Mouse (Mus musculus): ENCODE measurements around the gene Pcsk4. TPM values are rescaled to one million over a fixed set of nuclear protein-coding genes. Genes with fewer than 3 reads are reported as not detected.

The Pcsk4 gene
- polyA plus RNA-seq, 1 experiment from 2014 or later, result 5.6 TPM

DNA sequence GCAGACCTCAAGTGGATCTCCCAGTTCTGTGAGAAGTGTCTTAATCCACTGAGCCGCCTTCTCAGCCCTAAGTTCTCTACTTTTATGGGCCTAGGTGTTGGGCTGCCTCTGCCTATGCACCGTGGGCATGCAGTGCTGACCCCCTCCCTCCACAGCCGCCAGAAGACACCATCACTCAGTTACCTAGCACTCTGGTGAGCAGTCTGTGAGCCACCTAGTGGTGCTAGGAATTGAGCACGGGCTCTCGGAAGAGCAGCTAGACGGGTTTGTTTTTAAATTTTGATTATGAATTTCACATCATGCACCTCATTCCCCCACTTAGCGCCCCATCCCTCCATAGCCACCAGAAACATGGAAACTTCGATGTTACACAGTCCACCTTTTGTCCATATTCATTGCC lies 40.6 kb downstream of the Pcsk4 start:
- Histone ChIP-seq H3K4me3 (ENCODE audit: low read depth, low read length) (no peak overlapping the region), H3K4me1 (ENCODE audit: insufficient read depth) (peaks cover 6% of the 10 kb centered on the region), H3K4me2 (ENCODE audit: low read depth, low read length) (no peak overlapping the region), H3K27me3 (ENCODE audit: insufficient read depth, low read length) (no peaks in the 10 kb centered on the region), H3K9me3 (ENCODE audit: low read length) (no peaks in the 10 kb centered on the region), H3K27ac (ENCODE audit: low read depth) (no peak overlapping the region), H3K9ac (replicated peaks) (no peak overlapping the region), H3K36me3 (replicated peaks; ENCODE audit: insufficient read depth, low read length) (peaks cover 40% of the 10 kb centered on the region)
- ATAC-seq (no peak), DNase-seq (no peak)
- no peak for TF ChIP-seq EP300 (IDR thresholded peaks at IDR 0.05; ENCODE audit: low read depth)
- TF ChIP-seq CTCF (IDR thresholded peaks at IDR 0.05; ENCODE audit: low read depth), result peak; percentile 30; the same call in 1 of the 2 replicates
- 74% methylated on average over 8 of the region's 8 CpGs for WGBS (ENCODE audit: insufficient replicate concordance)

DNA sequence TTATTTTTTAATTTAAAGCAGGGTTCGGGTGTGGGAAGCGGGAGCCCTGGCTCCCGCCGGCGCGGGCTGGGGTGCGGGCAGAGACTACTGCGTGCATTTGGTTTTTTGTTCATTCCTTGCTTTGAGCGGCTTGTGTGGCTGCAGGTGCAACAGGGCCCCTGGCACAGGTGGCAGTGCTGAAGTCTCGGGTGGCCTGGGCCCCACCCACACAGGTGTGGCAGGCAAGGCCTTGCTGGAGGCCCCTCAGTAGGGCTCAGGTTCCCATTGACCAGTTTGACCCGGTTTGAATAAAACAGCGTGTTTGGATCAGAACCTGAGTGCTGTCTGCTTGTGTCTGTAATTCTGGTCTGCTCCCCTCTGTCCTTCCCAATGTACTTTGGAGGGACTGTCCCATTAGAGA lies 41.2 kb downstream of the Pcsk4 start:
- H3K27ac ChIP-seq (ENCODE audit: low read depth), result no peak overlapping the region
- no peak overlapping the region for H3K9ac ChIP-seq (replicated peaks)
- H3K27me3 ChIP-seq (ENCODE audit: insufficient read depth, low read length), result no peaks in the 10 kb centered on the region
- H3K9me3 ChIP-seq (ENCODE audit: low read length), result no peaks in the 10 kb centered on the region
- no peak for TF ChIP-seq EP300 (IDR thresholded peaks at IDR 0.05; ENCODE audit: low read depth)
- no peak for TF ChIP-seq CTCF (IDR thresholded peaks at IDR 0.05; ENCODE audit: low read depth)
- DNase-seq, result no peak
- peaks cover 2% of the 10 kb centered on the region for H3K4me1 ChIP-seq (ENCODE audit: insufficient read depth)
- no peak overlapping the region for H3K4me3 ChIP-seq (ENCODE audit: low read depth, low read length)
- H3K4me2 ChIP-seq (ENCODE audit: low read depth, low read length), result no peak overlapping the region
- peaks cover 46% of the 10 kb centered on the region for H3K36me3 ChIP-seq (replicated peaks; ENCODE audit: insufficient read depth, low read length)
- 92% methylated on average over 12 of the region's 12 CpGs for WGBS (ENCODE audit: insufficient replicate concordance)
- no peak for ATAC-seq

DNA sequence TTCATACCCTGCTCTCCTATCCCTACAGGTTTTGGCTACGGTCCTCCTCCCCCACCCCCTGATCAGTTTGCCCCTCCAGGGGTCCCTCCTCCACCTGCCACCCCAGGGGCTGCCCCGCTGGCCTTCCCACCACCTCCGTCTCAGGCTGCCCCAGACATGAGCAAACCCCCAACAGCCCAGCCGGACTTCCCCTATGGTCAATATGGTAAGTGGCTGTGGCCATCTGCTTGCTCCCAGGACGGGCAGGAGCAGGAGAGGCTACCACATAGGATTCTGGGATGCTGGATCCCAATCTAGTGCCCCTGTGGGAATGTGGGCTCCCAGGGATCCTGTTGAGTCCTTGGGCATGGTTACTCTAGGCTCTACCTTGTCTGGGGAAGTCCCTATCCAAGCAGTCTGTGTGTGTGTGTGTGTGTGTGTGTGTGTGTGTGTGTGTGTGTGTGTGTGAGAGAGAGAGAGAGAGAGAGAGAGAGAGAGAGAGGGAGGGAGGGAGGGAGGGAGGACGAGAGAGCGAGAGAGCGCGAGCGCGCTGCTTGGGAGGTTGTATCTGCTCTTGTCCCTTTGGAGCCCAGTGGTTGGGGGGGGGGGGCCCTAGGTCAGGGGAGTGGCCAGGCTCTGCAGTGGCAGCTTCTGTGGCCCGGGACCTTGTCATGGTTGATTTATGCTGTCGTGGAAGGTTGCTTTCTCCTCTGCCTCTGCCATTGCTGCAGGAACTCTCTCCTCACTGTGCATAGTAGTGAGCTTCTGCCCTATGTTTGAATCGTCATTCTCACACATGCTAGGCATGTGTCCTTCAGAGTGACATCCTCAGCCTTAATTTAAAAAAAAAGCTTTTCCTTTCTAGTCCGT lies 43.9 kb downstream of the Pcsk4 start:
- no peak for DNase-seq
- WGBS (ENCODE audit: insufficient replicate concordance), result 82% methylated on average over 12 of the region's 15 CpGs
- Histone ChIP-seq H3K4me3 (ENCODE audit: low read depth, low read length) (no peak overlapping the region), H3K9me3 (ENCODE audit: low read length) (no peaks in the 10 kb centered on the region), H3K36me3 (replicated peaks; ENCODE audit: insufficient read depth, low read length) (peaks cover 58% of the 10 kb centered on the region), H3K4me2 (ENCODE audit: low read depth, low read length) (no peak overlapping the region), H3K4me1 (ENCODE audit: insufficient read depth) (peaks cover 22% of the 10 kb centered on the region), H3K27me3 (ENCODE audit: insufficient read depth, low read length) (no peaks in the 10 kb centered on the region), H3K27ac (ENCODE audit: low read depth) (no peak overlapping the region), H3K9ac (replicated peaks) (no peak overlapping the region)
- no peak for ATAC-seq
- TF ChIP-seq EP300 (IDR thresholded peaks at IDR 0.05; ENCODE audit: low read depth) (no peak), CTCF (IDR thresholded peaks at IDR 0.05; ENCODE audit: low read depth) (no peak)

GRCm38 (mm10) chr10:80282481-80283441 lies 46.5 kb downstream of the Pcsk4 start:
- TF ChIP-seq CTCF (IDR thresholded peaks at IDR 0.05; ENCODE audit: low read depth) (no peak), EP300 (IDR thresholded peaks at IDR 0.05; ENCODE audit: low read depth) (no peak)
- Histone ChIP-seq H3K36me3 (replicated peaks; ENCODE audit: insufficient read depth, low read length) (peaks cover 77% of the 10 kb centered on the region), H3K27me3 (ENCODE audit: insufficient read depth, low read length) (no peaks in the 10 kb centered on the region), H3K27ac (ENCODE audit: low read depth) (peak overlapping the region; percentile 59), H3K9ac (replicated peaks) (peak overlapping the region; percentile 30; the same call in 1 of the 2 replicates), H3K9me3 (ENCODE audit: low read length) (no peaks in the 10 kb centered on the region), H3K4me1 (ENCODE audit: insufficient read depth) (peaks cover 26% of the 10 kb centered on the region), H3K4me3 (ENCODE audit: low read depth, low read length) (no peak overlapping the region), H3K4me2 (ENCODE audit: low read depth, low read length) (no peak overlapping the region)
- WGBS (ENCODE audit: insufficient replicate concordance), result 84% methylated on average over 20 of the region's 20 CpGs
- DNase-seq, result no peak
- ATAC-seq, result no peak

DNA sequence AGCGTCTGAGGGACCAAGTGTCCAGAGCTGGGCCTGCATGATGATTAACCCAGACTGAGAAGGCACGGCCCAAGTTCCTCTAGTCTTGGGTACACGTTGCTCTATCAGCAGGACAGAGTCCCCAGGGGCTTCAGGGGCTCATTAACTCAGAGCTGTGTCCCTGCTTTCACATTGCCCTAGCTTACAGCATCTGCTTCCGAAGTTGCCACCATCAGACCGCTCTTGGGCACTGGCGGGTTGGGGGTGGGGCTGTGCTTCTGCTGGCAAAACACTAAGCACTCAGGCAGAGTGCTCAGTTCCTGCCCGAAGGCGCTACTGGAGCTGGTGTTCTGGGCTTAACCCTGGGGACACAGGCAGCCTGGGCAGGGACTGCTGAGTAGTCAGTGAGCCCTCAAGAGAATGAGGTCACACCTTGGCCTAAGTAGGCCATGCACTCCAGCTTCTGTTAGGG lies 47.4 kb downstream of the Pcsk4 start:
- 0 out of 2 replicates have a peak overlapping the region, but pooled peaks have one; percentile 30 for H3K9ac ChIP-seq (replicated peaks)
- WGBS (ENCODE audit: insufficient replicate concordance), result 61% methylated on average over 8 of the region's 8 CpGs
- peak; percentile 47 for ATAC-seq
- no peak overlapping the region for H3K4me3 ChIP-seq (ENCODE audit: low read depth, low read length)
- H3K4me1 ChIP-seq (ENCODE audit: insufficient read depth), result peaks cover 26% of the 10 kb centered on the region
- H3K36me3 ChIP-seq (replicated peaks; ENCODE audit: insufficient read depth, low read length), result peaks cover 80% of the 10 kb centered on the region
- H3K9me3 ChIP-seq (ENCODE audit: low read length), result no peaks in the 10 kb centered on the region
- no peak overlapping the region for H3K4me2 ChIP-seq (ENCODE audit: low read depth, low read length)
- peak overlapping the region; percentile 59 for H3K27ac ChIP-seq (ENCODE audit: low read depth)
- no peaks in the 10 kb centered on the region for H3K27me3 ChIP-seq (ENCODE audit: insufficient read depth, low read length)
- DNase-seq, result peak; percentile 63
- no peak for TF ChIP-seq EP300 (IDR thresholded peaks at IDR 0.05; ENCODE audit: low read depth)
- no peak for TF ChIP-seq CTCF (IDR thresholded peaks at IDR 0.05; ENCODE audit: low read depth)

DNA sequence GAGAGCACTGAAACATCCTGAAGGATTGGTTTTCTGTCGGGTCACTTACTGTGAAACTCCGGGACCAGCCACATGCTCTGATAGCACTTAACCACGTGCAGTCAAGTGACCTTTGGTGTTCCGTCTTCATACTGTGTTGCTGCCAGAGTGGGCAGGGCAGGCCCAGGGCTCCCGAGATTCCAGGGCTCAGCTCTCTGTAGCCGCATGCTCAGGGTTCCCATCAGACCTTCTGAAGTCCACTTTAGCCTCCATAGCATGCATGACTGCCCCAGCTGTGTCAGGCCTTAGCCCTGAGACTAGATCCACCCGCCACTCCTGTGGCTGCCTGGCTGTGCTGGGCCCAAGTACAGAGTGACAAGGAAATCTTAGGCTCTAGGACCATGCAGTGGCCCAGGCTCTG lies 48.0 kb downstream of the Pcsk4 start:
- H3K27ac ChIP-seq (ENCODE audit: low read depth), result peak overlapping the region; percentile 59
- H3K36me3 ChIP-seq (replicated peaks; ENCODE audit: insufficient read depth, low read length), result peaks cover 77% of the 10 kb centered on the region
- peak; percentile 50 for ATAC-seq

More for the DNA sequence above, 48.0 kb downstream of the Pcsk4 start:
- Histone ChIP-seq H3K27me3 (ENCODE audit: insufficient read depth, low read length) (no peaks in the 10 kb centered on the region), H3K9ac (replicated peaks) (no peak overlapping the region), H3K4me3 (ENCODE audit: low read depth, low read length) (no peak overlapping the region), H3K4me1 (ENCODE audit: insufficient read depth) (peaks cover 26% of the 10 kb centered on the region), H3K9me3 (ENCODE audit: low read length) (no peaks in the 10 kb centered on the region), H3K4me2 (ENCODE audit: low read depth, low read length) (no peak overlapping the region)
- 62% methylated on average over 7 of the region's 7 CpGs for WGBS (ENCODE audit: insufficient replicate concordance)
- TF ChIP-seq EP300 (IDR thresholded peaks at IDR 0.05; ENCODE audit: low read depth), result no peak
- no peak for TF ChIP-seq CTCF (IDR thresholded peaks at IDR 0.05; ENCODE audit: low read depth)
- DNase-seq, result no peak
